Mouse (Mus musculus) ES-E14 (cell line): ENCODE measurements at regions not wholly inside any gene's neighbourhood (a gene's known extent, or its start where the extent isn't known, plus 50 kb on each side); places are given as distances from the start of the nearest gene placed in this dataset.

Experiments used
- DNase-seq: peaks from one replicate; pipeline ENCODE4 v3.0.0-alpha.2; 2013; ENCODE audit warnings: low read depth, low spot score
- H3K27ac ChIP-seq: 2 replicates; pipeline ENCODE4 v1.5.1; 2012; ENCODE audit warnings: low read depth, mild to moderate bottlenecking, low read length, moderate library complexity, mixed read lengths; ENCODE audit not compliant: poor library complexity, insufficient read depth, severe bottlenecking
- H3K36me3 ChIP-seq: 2 replicates; pipeline ENCODE4 v1.6.1; 2012; ENCODE audit warnings: mild to moderate bottlenecking, low read length, moderate library complexity, mixed read lengths; ENCODE audit not compliant: control insufficient read depth, poor library complexity, insufficient read depth, severe bottlenecking
- H3K4me1 ChIP-seq, 2 experiments: fragments of 150-350 bp in 1 of 2; sonication (generic) in 1 of 2; 2 replicates each; pipeline ENCODE4 v1.6.1; 2012; ENCODE audit warnings: low read length in 2 of 2, mild to moderate bottlenecking in 1 of 2, mixed read lengths in 1 of 2; ENCODE audit not compliant: control insufficient read depth in 2 of 2, insufficient read depth in 2 of 2, poor library complexity in 1 of 2
- H3K4me3 ChIP-seq, 2 experiments: fragments of 150-350 bp in 1 of 2; sonication (generic) in 1 of 2; 2 replicates each; pipeline ENCODE4 v1.5.1; 2012; ENCODE audit warnings: low read length in 2 of 2, low read depth in 1 of 2, mild to moderate bottlenecking in 1 of 2, mixed read lengths in 1 of 2; ENCODE audit not compliant: insufficient read depth in 1 of 2, poor library complexity in 1 of 2, severe bottlenecking in 1 of 2
- H3K9ac ChIP-seq: 2 replicates; pipeline ENCODE4 v1.6.1; 2012; ENCODE audit warnings: low read depth, mild to moderate bottlenecking, low read length, mixed read lengths; ENCODE audit not compliant: poor library complexity, insufficient read depth, severe bottlenecking
- H3K9me3 ChIP-seq: fragments of 150-350 bp; sonication (generic); 2 replicates; pipeline ENCODE4 v1.6.1; 2012; ENCODE audit warnings: low read depth, mild to moderate bottlenecking, low read length; ENCODE audit not compliant: control insufficient read depth, insufficient read depth
- CHD2 ChIP-seq: IDR thresholded peaks from 2 replicates; pipeline ENCODE4 v1.6.1; 2014; ENCODE audit warnings: mild to moderate bottlenecking, low read depth, low read length, inconsistent platforms
- HCFC1 ChIP-seq: IDR thresholded peaks from 2 replicates; pipeline ENCODE4 v1.6.1; 2012; ENCODE audit warnings: low read length, inconsistent platforms, borderline replicate concordance; ENCODE audit not compliant: insufficient read depth
- MAFK ChIP-seq: IDR thresholded peaks from 2 replicates; pipeline ENCODE4 v1.6.1; 2014; ENCODE audit warnings: mild to moderate bottlenecking, low read depth, low read length, inconsistent platforms; ENCODE audit not compliant: insufficient read depth
- ZC3H11A ChIP-seq: IDR thresholded peaks from 2 replicates; pipeline ENCODE4 v1.6.1; 2012; ENCODE audit warnings: low read depth, mild to moderate bottlenecking, inconsistent platforms, low read length, borderline replicate concordance
- ZNF384 ChIP-seq: IDR thresholded peaks from 2 replicates; pipeline ENCODE4 v1.6.1; 2012; ENCODE audit warnings: low read depth, low read length, inconsistent platforms
- in situ Hi-C, 2 experiments: fragments of 600-800 bp; cut with MboI; formaldehyde crosslinking; loops; one replicate each; pipeline ENCODE4 v1.15.1; 2025; ENCODE audit warnings: low sequenced_read_pairs in 2 of 2, inconsistent platforms in 1 of 2; ENCODE audit not compliant: unreplicated experiment in 2 of 2

DNA sequence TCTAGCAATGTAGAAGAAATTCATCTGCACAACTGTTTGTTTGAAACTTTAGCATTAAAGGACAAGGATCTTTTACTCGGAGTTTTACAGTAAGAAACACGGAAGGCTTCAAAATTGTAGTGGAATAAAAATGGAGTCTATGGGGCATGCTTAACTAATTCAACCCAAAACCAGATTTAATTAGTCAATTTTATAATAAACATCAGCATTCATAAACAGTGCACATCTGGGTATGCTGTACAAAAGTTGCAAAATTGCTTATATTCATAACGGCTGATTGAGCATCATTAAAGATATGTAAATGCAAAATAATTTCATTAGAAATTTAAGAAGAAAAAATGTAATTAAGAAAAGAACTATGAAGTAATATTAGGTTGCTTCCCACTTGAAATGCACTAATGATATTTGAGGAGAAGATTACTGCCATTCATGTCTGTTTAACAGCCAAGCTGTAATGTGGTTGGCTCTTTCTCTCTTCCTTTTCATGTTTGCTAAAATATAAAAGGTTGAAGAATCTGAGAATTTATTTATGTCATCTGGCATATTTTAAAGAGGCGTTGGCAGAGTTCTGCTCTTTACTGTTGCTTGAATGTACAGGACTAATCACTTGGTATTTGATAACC lies 1037.3 kb downstream of the Fam181b start:
- Histone ChIP-seq H3K36me3 (no peaks in the 10 kb centered on the region), H3K9me3 (no peaks in the 10 kb centered on the region), H3K9ac (no peak overlapping the region), H3K4me1 (no peaks in the 10 kb centered on the region), H3K27ac (no peak overlapping the region), H3K4me3 (no peak overlapping the region)
- in situ Hi-C loops = no loop called here
- no peak for TF ChIP-seq ZC3H11A
- no peak for TF ChIP-seq ZNF384
- TF ChIP-seq MAFK = no peak
- TF ChIP-seq HCFC1 = no peak
- TF ChIP-seq CHD2 = no peak
- no peak for DNase-seq

DNA sequence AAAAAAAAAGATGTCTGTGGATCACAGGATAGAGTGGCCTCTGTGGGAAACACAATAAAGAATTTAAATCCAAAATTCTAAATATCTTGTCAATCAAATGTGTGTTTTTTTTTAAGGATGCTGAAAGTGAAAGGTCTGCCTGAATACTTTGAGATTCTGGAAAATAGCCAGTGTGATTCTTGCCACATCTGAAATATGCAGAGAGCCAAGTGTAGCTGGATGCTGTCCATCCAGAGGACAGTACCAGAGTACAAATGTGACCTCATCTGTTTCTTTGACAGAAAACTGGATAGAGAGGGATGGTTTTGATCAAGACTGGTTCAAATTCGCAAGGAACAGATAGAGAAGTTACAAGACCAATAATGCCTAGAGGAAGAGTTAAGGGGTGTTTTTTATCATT lies 1044.1 kb downstream of the Fam181b start:
- no peak overlapping the region for H3K27ac ChIP-seq
- H3K4me1 ChIP-seq = no peaks in the 10 kb centered on the region
- in situ Hi-C loops = no loop called here
- TF ChIP-seq ZNF384 (no peak), CHD2 (no peak), ZC3H11A (no peak), HCFC1 (no peak), MAFK (no peak)
- H3K36me3 ChIP-seq = no peaks in the 10 kb centered on the region
- H3K4me3 ChIP-seq = no peak overlapping the region
- no peaks in the 10 kb centered on the region for H3K9me3 ChIP-seq
- H3K9ac ChIP-seq = no peak overlapping the region
- DNase-seq = no peak

- H3K4me1 ChIP-seq = no peaks in the 10 kb centered on the region
- DNase-seq = no peak
- no peak for TF ChIP-seq MAFK
- TF ChIP-seq HCFC1 = no peak
- TF ChIP-seq ZC3H11A = no peak
- TF ChIP-seq CHD2 = no peak
- TF ChIP-seq ZNF384 = no peak
- no peaks in the 10 kb centered on the region for H3K9me3 ChIP-seq
- H3K4me3 ChIP-seq = no peak overlapping the region
- no peak overlapping the region for H3K27ac ChIP-seq
- H3K36me3 ChIP-seq = no peaks in the 10 kb centered on the region
- in situ Hi-C loops = no loop called here
- H3K9ac ChIP-seq = no peak overlapping the region
These were observed 1074.6 kb downstream of the Fam181b start for GRCm38 (mm10) chr7:94154221-94154620.

- no peak for DNase-seq
- in situ Hi-C loops = no loop called here
- H3K4me1 ChIP-seq = no peaks in the 10 kb centered on the region
- no peak overlapping the region for H3K4me3 ChIP-seq
- TF ChIP-seq MAFK (no peak), ZC3H11A (no peak), HCFC1 (no peak)
- no peaks in the 10 kb centered on the region for H3K36me3 ChIP-seq
- H3K9me3 ChIP-seq = no peaks in the 10 kb centered on the region
- no peak overlapping the region for H3K27ac ChIP-seq
- H3K9ac ChIP-seq = no peak overlapping the region
These were observed 1075.8 kb downstream of the Fam181b start for GRCm38 (mm10) chr7:94155458-94155857.

- Histone ChIP-seq H3K27ac (no peak overlapping the region), H3K9ac (no peak overlapping the region), H3K4me3 (no peak overlapping the region), H3K9me3 (no peaks in the 10 kb centered on the region), H3K4me1 (no peaks in the 10 kb centered on the region), H3K36me3 (no peaks in the 10 kb centered on the region)
- TF ChIP-seq HCFC1 (no peak), CHD2 (no peak), ZNF384 (no peak), ZC3H11A (no peak), MAFK (no peak)
- no peak for DNase-seq
- in situ Hi-C loops = no loop called here
These were observed 1100.4 kb downstream of the Fam181b start for GRCm38 (mm10) chr7:94180027-94180426.
